Mouse (Mus musculus) right cerebral cortex, postnatal 14 days (tissue): Measurements from ENCODE around the gene Neurl1a.

Experiments used
- DNase-seq: peaks from one replicate; pipeline ENCODE4 v3.0.0; 2022

The Neurl1a gene

DNA sequence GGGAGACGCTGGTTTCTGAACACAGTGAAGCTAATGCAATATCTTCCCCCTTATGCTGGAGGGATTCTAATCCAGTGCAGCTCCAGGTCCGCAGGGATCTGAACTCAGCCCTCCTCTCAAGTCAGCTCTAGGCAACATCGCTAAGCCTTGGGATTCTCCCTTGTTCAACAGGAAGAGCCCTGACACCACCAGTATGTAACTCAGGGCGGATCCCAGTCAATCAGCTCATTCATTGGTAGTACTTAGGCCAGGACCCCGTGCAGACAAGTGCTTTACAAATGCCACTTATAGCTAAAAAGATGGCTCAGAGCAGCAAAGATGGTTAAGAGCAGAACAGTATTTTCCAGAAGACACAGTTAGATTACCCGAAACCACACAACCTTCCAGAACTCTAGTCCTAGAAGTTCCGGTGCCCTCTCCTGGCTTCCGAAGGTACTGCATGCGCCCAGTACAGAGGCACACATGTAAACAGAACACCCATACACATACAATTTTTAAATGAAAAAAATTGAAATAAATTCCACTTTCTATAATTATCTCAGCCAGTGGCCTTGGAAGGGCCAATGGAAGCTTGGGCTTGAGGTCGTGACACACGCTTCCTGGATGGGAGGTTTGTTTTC is 9.7 kb upstream of the Neurl1a start:
- DNase-seq, result peak; percentile 94

DNA sequence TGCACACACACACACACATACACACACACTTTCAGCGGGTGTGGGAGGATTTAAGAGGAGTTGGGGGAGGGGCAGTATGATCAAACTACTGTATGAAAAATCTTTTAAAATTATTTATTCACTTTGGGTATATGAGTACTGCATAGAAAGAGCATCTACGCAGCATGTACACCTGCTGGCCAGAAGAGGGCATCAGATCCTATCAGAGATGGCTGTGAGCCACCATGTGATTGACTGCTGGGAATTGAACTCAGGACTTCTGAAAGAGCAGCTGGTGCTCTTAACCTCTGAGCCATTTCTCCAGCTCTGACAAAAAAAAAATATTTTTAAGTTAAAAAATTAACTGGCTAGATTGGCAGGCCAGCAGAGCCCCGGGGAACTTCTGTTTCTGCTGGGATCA is 4.1 kb upstream of the Neurl1a start:
- no peak for DNase-seq

DNA sequence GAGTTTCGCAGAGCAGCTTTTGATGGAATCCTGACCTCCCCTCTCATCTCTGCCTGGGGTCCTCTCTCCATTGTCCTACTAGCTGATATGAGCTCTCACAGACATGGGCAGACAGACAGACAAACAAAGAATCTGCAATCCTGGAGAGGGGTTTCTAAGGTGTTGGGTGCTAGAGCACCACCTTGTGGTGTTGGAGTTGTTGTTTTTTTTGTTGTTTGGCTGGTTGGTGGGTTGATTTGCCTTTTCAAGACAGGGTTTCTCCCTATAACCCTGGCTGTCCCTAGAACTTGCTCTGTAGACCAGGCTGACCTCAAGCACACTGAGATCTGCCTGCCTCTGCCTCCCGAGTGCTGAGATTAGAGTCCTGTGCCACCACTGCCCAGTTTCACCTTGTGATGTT is 3.1 kb upstream of the Neurl1a start:
- DNase-seq, result no peak

DNA sequence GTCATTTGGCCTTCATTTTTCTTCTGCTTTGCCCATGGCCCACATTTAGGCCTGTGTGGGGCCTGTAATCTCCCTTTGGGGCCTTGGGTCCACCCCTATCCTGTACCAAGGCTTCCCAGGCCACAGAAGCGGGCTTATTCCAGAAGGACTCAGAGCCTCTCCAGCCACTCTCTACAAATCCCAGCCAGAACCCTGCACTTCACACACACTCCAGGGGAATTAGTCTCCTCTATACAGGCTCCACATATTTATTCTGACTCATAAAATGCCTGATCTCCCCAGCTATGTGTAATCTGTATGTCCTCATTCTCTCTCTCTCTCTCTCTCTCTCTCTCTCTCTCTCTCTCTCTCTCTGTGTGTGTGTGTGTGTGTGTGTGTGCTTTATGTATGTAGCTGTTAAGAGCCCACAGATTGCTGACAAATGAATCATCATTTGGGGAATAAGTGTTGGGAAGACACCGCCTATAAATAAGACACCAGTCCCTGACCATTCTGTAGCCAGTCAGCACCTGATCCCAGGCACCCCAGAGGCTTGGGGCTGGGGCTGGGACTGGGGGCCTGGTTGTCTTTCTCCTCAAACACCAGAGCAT is 1.6 kb upstream of the Neurl1a start:
- no peak for DNase-seq

DNA sequence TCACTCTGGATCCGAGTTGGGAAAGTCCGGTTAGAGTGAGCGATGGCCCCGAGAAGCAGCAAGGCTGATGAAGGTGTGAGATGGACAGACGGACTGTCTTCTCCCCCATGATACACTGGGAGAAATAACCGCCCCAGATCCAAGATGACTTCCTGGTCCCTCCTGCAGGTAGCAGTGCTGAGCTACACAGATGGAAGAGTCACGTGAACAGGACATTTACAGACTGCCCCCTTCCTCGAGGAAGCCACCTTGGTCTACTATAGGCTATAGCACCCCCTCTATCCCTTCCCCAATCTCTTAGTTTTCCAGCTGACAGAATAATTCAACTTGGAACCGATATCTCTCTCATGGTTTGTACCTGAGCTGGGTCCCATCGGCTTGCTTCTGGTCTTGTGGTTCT is 619 bp upstream of the Neurl1a start:
- no peak for DNase-seq

DNA sequence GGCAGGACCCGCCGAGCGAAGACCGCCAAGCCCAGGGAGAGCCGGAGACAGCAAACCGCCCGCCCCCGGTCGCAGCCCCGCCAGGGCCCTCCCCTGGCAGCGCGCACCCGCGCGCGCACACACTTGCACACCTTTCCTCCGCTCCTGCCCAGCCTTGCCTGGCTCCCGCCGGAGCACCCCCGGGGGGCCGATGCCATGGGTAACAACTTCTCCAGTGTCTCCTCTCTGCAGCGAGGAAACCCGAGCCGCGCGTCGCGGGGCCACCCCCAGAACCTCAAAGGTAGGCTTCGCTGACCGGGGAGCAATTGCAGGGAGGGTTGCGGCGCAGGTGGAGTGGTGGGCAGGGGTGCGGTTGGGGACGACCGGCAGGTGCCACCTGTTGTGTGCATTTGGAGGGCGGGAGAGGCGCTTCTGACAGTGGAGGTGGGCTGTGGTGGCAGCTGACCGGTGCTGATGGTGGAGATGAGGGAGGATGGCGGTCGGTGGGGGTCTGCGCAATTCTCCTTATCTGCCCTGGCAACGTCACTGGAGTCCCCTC is 721 bp downstream of the Neurl1a start:
- peak; percentile 35 for DNase-seq

DNA sequence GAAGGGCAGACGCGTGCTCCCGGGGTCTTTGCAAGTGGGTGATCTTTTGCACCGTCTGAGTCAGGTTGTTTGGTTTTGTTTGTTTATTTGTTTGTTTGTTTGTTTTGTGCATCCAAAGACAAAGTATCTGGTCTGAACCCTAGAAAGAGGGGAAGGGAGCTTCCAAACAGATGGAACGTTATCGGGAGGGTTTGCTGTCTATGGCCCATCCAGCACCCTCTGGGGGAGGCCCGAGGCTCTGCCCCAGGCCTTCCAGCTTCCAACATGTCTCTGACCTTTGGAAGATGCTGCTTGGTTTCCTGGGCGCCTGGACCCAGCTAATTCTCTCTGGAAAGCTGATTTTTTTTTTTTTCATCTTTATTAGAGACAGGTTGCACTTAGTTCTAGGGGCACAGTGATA is 1.4 kb downstream of the Neurl1a start:
- no peak for DNase-seq

DNA sequence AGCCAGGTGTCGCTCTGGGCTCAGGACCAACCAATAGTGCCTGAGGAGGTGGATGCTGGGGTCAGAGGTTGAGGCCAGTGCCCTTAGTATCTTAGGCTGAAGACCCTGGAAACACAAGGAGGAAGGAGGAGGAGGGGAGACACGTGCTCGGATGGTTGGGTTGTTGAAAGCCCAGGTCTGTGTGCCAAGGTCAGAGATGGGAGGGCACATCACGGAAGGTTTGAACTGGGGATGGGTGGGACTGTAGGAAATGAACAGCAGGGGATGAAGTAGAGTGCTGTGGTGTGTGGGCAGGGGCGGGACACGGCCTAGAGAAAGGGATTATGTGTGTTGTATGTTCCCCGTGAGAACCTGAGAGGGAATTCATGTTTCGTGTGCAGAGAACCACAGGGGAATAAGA is 5.6 kb downstream of the Neurl1a start:
- no peak for DNase-seq

DNA sequence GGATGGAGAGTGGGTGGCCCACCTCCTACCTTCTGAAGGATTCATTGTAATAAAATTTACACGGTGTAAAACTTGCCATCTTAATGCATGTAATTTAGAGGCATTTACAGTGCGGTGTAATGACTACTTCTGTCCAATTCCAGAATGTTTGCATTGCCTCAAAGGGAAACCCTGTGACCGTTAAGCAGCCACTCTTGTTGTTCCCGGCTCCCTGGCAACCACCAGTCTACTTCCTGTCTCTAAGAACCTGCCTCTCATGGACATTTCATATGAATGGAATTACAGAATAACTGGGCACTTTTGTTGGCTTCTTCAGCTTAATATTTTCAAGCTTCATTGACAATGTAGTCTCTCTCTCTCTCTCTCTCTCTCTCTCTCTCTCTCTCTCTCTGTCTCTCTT is 6.1 kb downstream of the Neurl1a start:
- DNase-seq, result no peak

DNA sequence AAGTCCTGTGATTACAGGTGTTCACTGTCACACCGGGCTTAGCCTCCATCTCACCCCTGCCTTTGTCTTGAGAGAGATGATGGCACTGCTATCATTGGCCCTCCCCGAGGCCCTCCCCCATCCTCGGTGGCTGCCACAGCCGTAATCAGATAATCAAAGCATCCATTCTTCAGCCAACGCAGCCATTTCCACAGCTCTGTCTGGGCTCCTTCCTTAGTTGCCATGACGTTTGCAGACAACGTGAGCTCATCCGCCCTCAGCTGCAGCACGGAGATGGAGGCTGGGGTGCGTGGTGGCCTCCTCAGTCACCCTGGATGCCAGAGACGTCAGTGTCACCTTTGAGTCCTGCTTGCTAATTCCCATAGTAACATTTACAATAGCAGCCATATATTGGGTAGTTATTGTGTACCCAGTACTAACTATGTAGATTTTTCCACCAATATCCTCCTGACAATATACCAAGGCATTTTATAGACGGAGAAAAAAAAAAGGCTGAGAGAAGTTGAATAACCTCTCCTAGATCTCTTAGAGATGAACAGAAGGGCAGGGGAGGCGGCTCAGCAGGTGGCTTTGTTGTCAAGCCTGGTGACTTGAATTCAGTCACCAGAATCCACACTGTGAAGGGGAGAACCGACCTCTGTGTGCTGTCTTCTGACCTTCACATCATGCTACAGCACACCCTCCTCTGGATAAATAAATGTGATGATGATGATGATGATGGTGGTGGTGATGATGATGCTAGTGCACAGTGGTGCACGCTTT is 8.1 kb downstream of the Neurl1a start:
- no peak for DNase-seq

DNA sequence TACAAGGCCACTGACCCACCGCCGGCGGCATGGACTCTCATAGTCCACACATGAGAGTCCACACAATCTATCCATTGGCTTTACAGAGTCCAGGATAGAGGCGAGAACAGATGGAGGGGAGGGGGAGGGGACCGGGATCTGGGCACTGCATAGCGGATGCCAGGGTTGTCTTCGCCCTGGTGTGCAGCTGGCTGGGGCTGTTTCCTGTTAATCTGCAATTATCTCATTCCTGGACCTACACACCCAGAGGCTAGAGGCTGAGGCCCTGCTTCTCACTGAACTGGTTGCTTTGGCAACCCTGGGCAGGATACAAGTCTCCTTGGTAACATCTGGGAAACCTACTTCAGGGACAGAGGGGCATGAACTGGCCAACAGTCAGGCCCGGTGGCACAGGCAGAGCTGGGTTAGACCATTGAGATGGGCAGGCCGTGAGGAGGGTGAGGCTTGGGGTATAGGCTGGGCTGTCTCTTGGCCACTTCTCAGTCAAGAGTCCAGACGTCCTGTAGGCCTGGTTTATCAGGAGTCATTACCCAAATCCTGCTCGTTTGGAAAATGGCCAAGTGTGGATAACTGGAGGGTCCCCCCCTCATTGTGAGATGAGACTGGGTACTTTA is 10.0 kb downstream of the Neurl1a start:
- no peak for DNase-seq

DNA sequence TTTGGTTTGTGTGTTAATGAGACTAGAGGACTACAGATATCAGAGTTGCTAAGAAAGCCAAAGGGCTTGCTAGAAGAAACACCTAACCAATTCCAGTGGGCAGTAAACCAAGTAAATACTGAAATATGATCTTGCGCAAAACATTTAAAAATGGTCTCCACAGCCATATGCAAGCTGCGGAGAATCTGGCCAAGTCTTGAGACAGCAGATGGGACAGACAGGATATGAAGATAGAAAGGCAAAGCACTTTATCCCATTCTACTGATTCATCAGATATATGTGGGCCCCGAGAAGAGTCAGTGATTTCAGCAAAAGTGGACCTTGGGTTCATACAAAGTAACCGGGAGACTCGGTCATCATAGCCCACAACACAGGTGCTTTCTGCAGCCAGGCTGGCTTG is 13.5 kb downstream of the Neurl1a start:
- no peak for DNase-seq

DNA sequence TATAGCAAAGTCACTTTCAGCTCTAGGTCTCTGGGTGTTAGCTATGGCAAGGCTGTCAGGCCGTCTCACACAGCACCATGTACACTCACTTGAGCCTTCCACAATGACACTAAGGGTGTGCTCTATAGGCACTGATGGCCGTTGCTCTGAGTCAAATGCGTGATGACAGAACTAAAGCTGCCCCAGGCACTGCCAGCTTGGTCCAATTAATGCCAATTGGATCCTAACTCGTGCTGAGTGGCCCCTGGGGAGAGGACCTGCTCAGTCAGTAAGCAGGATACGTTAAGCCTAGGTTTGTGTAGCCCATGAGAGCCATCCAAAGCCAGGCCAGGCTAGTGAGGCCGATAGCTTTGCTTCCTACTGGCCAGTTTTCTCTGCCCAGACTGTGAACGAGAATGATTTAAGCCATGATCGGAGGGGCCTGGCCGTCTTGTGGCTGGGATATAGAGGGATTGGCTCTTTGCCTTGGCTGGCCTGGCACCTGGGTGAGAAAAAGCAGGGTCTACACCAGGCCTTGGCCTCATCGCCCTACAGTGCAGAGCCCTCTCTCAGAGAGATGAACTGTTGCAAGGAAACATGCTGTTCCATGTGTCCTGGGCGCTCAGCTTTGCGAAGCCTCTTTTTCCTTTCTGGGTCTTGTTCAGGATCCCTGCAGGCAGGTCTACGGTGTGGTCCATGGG is 20.2 kb downstream of the Neurl1a start:
- no peak for DNase-seq

DNA sequence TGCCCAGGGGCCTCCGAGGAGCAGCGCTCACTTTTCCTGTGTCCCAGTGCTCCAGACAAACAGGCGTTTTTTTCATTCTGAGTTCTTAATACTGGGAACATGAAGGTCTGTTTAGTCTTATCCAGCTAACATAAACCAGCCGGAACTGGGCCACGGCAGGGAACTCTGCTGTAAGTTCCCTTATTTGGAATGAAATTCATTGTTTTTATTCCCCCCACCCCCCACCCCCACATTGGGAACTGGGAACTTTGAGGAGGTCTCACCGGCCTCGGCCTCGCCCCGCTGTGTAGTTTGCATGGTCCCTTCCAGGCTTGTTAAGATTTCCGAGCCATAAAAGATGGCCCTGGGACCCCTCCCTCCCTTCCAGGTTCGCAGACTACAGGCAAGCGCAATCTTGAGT is 23.4 kb downstream of the Neurl1a start:
- no peak for DNase-seq

DNA sequence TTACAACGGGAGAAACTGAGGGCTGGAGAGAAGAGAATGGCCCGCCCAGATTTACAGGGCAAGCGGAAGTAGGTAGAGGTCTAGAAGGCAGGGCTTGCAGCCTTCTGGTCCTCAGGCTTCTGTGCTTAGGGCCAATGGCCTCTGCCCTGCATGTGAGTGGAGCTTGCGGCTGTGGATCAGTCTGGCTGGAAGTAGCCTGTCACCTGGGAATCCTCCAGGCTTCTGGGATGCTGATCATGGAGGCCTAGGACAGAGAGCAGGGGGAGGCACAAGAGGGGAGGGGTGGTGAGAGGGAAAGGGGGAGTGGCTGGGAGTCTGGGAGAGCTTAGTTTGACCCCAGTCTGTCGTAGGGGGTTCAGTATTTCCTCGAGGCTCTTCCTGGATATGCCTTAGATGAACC is 23.8 kb downstream of the Neurl1a start:
- no peak for DNase-seq

DNA sequence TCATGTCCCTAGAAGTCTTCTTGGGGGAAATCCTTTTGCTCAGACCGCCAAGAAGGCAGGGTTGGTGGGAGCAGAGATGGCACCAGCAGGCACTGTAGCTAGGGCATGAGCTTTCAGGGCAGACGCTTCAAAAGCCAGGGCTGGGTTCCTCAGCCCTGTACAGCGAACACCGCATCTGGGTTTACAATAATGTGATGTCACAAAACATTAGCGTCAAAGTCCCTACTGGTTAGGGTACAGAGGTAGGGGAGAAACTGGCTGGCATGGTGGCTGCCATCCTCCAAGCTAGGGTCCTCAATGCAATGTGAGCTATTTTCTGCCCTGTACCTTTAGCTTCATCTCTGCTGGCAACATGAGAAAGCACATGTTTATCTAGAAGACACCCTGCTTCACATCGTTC is 24.4 kb downstream of the Neurl1a start:
- no peak for DNase-seq

DNA sequence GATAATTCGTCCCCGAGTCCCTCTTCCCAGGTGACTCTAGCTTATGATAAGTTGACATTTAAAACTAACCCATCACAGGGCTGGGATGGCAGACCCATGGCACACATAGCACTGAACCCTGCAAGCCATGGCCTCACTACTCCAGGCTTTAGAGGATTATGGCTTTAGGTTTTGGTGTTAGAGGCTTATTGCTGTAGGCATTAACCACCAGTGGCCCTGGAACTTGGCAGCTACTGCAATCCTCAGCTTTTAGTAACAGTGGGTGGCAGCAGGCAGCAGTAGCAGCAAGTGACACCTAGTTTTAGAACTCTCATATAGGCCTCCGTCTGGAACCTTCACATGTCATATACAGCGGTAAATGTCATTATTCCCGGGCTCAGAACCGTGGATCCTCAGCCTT is 26.0 kb downstream of the Neurl1a start:
- no peak for DNase-seq

DNA sequence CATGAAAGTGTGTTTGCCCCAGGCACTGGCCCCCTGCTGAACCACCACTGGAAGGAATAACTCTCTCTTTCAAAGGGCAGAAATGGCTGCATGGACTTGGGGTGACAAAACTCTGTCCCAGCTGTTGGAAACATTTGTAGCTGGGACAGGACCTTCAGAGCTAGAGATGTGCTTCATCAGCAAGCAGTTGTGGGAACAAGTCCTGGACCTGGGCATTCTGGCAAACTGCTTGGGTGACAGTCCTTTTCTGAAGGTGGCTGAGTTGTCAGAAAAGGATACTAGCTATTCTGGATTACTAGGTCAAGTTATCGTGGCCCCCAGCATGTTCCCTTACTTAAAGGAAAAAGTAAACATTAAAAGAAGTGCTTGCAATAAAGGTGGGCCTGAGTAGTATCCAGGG is 27.5 kb downstream of the Neurl1a start:
- DNase-seq, result no peak

DNA sequence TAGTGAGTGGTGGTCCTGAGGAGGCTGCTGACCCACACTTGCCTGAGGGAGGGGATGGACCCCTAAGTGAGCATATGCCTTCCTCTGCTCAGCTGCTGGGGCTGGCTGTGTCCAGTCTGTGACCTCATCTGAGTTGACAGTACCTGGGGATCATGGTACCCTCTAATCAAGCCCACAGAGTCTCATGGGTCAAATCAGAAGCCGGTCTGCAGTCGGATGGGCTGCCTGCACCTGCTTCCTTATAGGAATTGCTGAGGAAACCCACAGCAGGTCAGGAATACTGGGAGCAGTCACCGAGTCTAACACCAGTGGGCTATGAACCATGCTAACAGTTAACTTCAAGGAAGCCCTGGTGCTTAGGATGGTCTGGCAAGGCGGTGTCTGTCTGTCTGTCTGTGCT is 31.8 kb downstream of the Neurl1a start:
- no peak for DNase-seq

DNA sequence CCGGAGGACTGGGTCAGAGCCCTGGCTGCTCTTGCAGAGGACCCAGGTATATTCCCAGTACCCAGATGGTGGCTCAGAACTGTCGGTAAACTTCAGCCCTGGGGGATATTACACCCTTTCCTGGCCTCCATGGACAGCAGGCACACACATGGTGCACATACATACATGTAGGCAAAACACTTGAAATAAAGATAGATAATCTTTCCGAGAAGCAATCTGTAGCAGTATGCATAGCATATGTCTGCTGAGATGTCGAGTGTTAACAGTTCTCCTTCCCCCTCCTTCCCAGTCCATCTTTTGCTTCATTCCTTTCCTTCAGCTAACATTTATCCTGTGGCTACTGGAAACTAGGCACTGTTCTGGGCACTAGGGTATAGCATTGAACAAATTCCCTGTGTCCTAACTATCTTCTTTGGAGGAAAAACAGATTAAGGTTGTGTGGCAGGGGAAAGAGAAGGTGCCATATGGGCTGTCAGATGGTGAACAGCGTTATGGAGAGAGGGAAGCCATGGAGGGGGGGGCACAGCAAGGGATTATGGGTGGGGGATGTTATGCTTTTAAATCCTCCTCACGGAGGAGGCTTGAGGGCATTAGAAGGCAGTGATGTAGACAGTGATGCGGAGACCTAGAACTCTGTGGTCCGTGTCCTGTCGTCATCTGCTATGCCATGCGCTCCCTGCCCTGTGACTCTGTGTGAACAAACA is 33.1 kb downstream of the Neurl1a start:
- DNase-seq, result no peak

DNA sequence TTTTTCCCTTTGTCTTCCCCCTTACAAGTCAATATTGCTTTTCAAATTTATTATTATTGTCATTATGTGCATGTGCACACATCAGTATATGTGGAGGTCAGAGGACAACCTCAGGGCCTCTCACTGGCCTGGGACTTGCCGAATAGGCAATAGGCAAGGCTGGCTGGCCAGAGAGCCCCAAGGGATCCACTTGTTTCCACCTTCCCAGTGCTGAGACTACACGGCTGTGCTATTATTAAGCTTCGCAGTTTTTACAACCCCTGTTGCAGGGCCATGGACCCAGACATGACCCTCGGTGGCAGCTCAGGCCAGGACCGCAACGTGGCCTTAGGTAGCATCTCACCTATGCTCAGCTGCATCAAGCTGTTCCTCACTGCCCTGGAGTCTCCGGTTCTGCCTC is 33.8 kb downstream of the Neurl1a start:
- DNase-seq, result no peak

DNA sequence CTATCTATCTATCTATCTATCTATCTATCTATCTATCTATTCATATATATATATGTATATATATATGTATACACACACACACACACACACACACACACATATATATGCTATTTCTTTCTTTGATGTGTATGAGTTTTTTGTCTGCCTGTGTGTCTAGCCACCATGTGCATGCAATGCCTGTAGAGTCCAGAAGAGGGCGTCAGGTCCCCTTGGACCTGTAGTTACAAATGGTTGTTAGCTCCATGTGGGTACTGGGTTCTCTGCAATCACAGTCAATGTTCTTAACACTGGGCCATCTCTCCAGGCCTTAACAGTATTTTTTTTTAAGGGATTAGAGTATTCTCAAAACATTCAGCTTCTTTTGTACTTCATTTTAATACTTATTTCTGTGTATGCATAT is 34.9 kb downstream of the Neurl1a start:
- no peak for DNase-seq

DNA sequence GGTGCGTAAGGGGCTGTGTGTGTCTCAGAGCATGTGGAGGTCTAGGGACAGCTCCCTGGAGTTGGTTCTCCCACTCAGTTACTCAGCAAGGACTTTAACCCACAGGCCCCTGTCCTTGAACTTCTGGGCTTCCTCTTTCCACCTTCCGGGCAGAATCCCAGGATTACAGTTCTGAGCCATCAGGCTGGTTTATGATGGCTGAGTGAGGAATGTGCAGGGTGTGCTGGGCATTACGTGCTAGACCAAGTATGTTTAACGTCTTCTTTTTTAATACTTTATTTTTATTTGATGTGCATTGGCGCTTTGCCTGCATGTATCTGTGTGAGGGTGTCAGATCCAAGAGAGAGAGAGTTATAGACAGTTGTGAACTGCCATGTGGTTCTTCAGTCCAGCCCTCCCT is 38.1 kb downstream of the Neurl1a start:
- DNase-seq, result no peak
